Mouse (Mus musculus): ENCODE measurements around the gene Mettl5. TPM values are rescaled to one million over a fixed set of nuclear protein-coding genes. Genes with fewer than 3 reads are reported as not detected.
"Not testable (repeated sequence)": the region's sequence is repeated elsewhere in the genome, so short reads cannot be mapped to it uniquely, and the experiment has no call there.

Gene Mettl5
- polyA plus RNA-seq (2012; rRNA removed): 0.61 and 2.3 TPM in 2 replicates

DNA sequence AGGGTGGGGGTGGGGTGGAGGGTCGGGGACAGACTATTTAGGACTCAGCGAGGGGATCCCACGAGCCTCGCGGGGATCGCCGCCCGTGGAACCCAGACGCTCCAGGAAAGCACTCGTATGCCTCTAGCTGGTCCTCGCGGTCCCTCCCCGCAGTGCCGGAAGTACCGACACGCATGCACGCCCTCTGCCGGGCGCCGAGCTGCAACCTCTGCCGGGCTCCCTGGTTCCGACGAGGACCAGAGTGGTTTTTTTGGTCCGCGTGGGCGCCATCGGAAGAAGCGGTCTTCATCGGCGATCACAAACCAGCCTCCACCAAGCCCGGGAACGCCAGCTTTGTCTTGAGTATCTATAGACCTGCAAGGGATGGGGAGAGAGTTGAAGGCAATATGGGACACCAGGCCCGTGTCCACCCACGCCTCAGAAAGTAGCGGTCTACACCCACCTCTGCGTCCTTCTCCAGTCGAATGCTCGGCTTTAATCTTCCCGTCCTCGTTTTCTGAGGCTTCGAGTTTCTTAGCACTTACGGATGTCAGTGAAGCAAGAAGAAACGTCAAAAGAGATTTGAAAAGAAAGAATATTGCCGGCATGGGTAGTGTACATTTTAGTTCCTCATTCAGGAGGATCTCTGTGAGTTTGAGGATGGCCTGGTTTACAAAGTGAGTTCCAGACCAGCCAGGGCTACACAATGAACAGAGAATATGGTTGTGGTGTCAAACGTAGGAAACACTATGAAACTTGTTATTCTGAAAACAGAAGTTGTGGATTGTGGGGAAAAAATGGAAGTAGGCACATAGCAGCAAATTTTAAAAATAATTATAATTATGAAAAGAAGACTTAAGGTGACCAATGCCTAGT lies at the start of gene Mettl5:
Gene Mettl5, minus strand, starts transcription at position 165 of the 855 bp plus-strand sequence.
- Histone ChIP-seq H3K4me1 (ENCODE audit: control insufficient read depth, insufficient read depth, insufficient read length, low read length) (peaks cover 2% of the 10 kb centered on the region; the same call in 1 of the 2 replicates), H3K27me3 (ENCODE audit: control insufficient read depth, insufficient read depth, low read length) (no peaks in the 10 kb centered on the region), H3K4me3 (ENCODE audit: low read depth, low read length) (peak within 1 kb of the TSS; percentile 83), H3K27ac (ENCODE audit: insufficient read depth, low read depth, low read length) (peak within 1 kb of the TSS; percentile 32; the same call in 1 of the 2 replicates), H3K36me3 (ENCODE audit: control insufficient read depth, insufficient read depth, low read length) (no peaks in the 10 kb centered on the region)
- under 1% methylated on average over 45 of the region's 45 CpGs for WGBS
- TF ChIP-seq POLR2A (IDR thresholded peaks at IDR 0.05; ENCODE audit: low read depth, low read length) (peak; percentile 71; the same call in 1 of the 2 replicates), CTCF (IDR thresholded peaks at IDR 0.05; ENCODE audit: extremely low read depth, insufficient read length, insufficient replicate concordance, low read depth, low read length) (peak; percentile 43; the same call in 1 of the 2 replicates)

DNA sequence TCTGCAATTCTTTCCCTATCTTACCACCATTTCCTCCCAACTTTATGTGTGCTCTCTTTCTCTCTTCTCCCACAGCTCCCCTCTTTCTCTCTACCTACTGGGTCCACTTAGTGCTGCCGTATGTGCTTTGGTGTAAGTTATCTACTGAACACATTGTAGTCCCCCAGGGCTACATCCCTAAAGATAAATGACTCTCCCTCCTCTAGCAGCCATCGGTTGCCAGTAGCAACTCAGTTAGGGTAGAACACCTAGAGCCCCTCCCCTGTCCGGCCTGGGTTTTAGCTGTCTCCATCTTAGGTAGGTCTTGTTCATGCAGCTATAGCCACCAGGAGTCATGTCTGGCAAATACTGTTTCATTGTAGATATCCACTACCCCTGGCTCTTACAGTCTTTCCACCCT lies 39.5 kb upstream of the Mettl5 start:
- H3K4me3 ChIP-seq (ENCODE audit: low read depth, low read length): no peak overlapping the region

GRCm38 (mm10) chr2:69917301-69917700 lies 31.9 kb upstream of the Mettl5 start:
- 67% methylated on average over 3 of the region's 3 CpGs for WGBS

More for the DNA sequence above, 39.5 kb upstream of the Mettl5 start:
- WGBS: 86% methylated on average over 3 of the region's 3 CpGs
- Histone ChIP-seq H3K36me3 (ENCODE audit: control insufficient read depth, insufficient read depth, low read length) (peaks cover 29% of the 10 kb centered on the region), H3K27me3 (ENCODE audit: control insufficient read depth, insufficient read depth, low read length) (no peaks in the 10 kb centered on the region), H3K27ac (ENCODE audit: insufficient read depth, low read depth, low read length) (no peak overlapping the region), H3K4me1 (ENCODE audit: control insufficient read depth, insufficient read depth, insufficient read length, low read length) (no peaks in the 10 kb centered on the region)
- TF ChIP-seq CTCF (IDR thresholded peaks at IDR 0.05; ENCODE audit: extremely low read depth, insufficient read length, insufficient replicate concordance, low read depth, low read length) (no peak), POLR2A (IDR thresholded peaks at IDR 0.05; ENCODE audit: low read depth, low read length) (no peak)

GRCm38 (mm10) chr2:69912801-69913200 lies 27.4 kb upstream of the Mettl5 start:
- TF ChIP-seq CTCF (IDR thresholded peaks at IDR 0.05; ENCODE audit: extremely low read depth, insufficient read length, insufficient replicate concordance, low read depth, low read length) (no peak), POLR2A (IDR thresholded peaks at IDR 0.05; ENCODE audit: low read depth, low read length) (no peak)
- Histone ChIP-seq H3K4me3 (ENCODE audit: low read depth, low read length) (no peak overlapping the region), H3K27ac (ENCODE audit: insufficient read depth, low read depth, low read length) (no peak overlapping the region), H3K36me3 (ENCODE audit: control insufficient read depth, insufficient read depth, low read length) (peaks cover 15% of the 10 kb centered on the region), H3K4me1 (ENCODE audit: control insufficient read depth, insufficient read depth, insufficient read length, low read length) (no peaks in the 10 kb centered on the region), H3K27me3 (ENCODE audit: control insufficient read depth, insufficient read depth, low read length) (no peaks in the 10 kb centered on the region)
- WGBS: 82% methylated on average over 2 of the region's 2 CpGs

More at GRCm38 (mm10) chr2:69917301-69917700, 31.9 kb upstream of the Mettl5 start:
- TF ChIP-seq POLR2A (IDR thresholded peaks at IDR 0.05; ENCODE audit: low read depth, low read length) (no peak), CTCF (IDR thresholded peaks at IDR 0.05; ENCODE audit: extremely low read depth, insufficient read length, insufficient replicate concordance, low read depth, low read length) (no peak)
- peaks cover 24% of the 10 kb centered on the region for H3K36me3 ChIP-seq (ENCODE audit: control insufficient read depth, insufficient read depth, low read length)
- no peaks in the 10 kb centered on the region for H3K4me1 ChIP-seq (ENCODE audit: control insufficient read depth, insufficient read depth, insufficient read length, low read length)
- H3K27ac ChIP-seq (ENCODE audit: insufficient read depth, low read depth, low read length): no peak overlapping the region
- H3K4me3 ChIP-seq (ENCODE audit: low read depth, low read length): no peak overlapping the region
- no peaks in the 10 kb centered on the region for H3K27me3 ChIP-seq (ENCODE audit: control insufficient read depth, insufficient read depth, low read length)

- 61% methylated on average over 4 of the region's 4 CpGs for WGBS
- peak overlapping the region; percentile 41; the same call in 1 of the 2 replicates for H3K27ac ChIP-seq (ENCODE audit: insufficient read depth, low read depth, low read length)
- not testable (repeated sequence) for H3K36me3 ChIP-seq (ENCODE audit: control insufficient read depth, insufficient read depth, low read length); H3K4me3 ChIP-seq (ENCODE audit: low read depth, low read length); H3K4me1 ChIP-seq (ENCODE audit: control insufficient read depth, insufficient read depth, insufficient read length, low read length); H3K27me3 ChIP-seq (ENCODE audit: control insufficient read depth, insufficient read depth, low read length)
These were observed 22.0 kb upstream of the Mettl5 start for GRCm38 (mm10) chr2:69907394-69907793.

DNA sequence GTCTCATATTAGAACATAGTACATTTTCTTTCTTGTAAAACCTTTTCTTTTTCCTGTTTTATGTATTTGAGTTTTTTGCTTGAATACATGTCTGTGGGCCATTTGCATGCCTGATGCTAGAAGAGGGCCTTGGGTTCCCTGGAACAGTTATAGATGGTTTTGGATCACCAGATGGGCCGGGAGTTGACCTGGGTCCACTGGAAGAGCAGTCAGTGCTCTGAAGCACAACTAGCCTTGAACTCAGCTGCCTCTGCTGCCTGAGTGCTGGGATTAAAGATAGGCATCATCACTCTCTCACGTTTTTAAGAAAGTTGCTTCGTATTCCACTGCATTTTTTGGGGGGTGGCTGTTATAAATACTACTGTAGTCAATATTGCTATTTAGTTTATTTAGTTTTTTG lies 18.1 kb upstream of the Mettl5 start:
- Histone ChIP-seq H3K4me3 (ENCODE audit: low read depth, low read length) (no peak overlapping the region), H3K27me3 (ENCODE audit: control insufficient read depth, insufficient read depth, low read length) (no peaks in the 10 kb centered on the region), H3K27ac (ENCODE audit: insufficient read depth, low read depth, low read length) (no peak overlapping the region), H3K4me1 (ENCODE audit: control insufficient read depth, insufficient read depth, insufficient read length, low read length) (peaks cover 2% of the 10 kb centered on the region; the same call in 1 of the 2 replicates), H3K36me3 (ENCODE audit: control insufficient read depth, insufficient read depth, low read length) (peaks cover 2% of the 10 kb centered on the region; the same call in 1 of the 2 replicates)
- TF ChIP-seq CTCF (IDR thresholded peaks at IDR 0.05; ENCODE audit: extremely low read depth, insufficient read length, insufficient replicate concordance, low read depth, low read length) (no peak), POLR2A (IDR thresholded peaks at IDR 0.05; ENCODE audit: low read depth, low read length) (no peak)
- WGBS: 92% methylated on average over 3 of the region's 3 CpGs
